Mouse (Mus musculus): ENCODE data around the gene Rundc3b.

GRCm38 (mm10) chr5:8456561-8456960 lies 166.2 kb downstream of the Rundc3b start:
- TF ChIP-seq POLR2A (IDR thresholded peaks at IDR 0.05; ENCODE audit: insufficient read depth, low read length): no peak
- no peak for TF ChIP-seq CTCF (IDR thresholded peaks at IDR 0.05; ENCODE audit: low read depth, low read length)
- TF ChIP-seq EP300 (IDR thresholded peaks at IDR 0.05; ENCODE audit: insufficient read depth, low read depth, low read length): no peak

Measured in ES-Bruce4 (cell line).